Mouse (Mus musculus): ENCODE data around the gene Nfatc2. TPM values are rescaled to one million over a fixed set of nuclear protein-coding genes. Genes with fewer than 3 reads are reported as not detected.

The Nfatc2 gene
- polyA plus RNA-seq, 1 experiment from 2014 or later, result 1.9 TPM

GRCm38 (mm10) chr2:168626385-168626784 lies 24.9 kb upstream of the Nfatc2 start:
- Histone ChIP-seq H3K9ac (replicated peaks) (no peak overlapping the region; the same call in 1 of the 2 replicates), H3K4me1 (peaks cover 19% of the 10 kb centered on the region), H3K27ac (replicated peaks) (peak overlapping the region; percentile 82), H3K27me3 (no peaks in the 10 kb centered on the region), H3K36me3 (no peaks in the 10 kb centered on the region), H3K9me3 (no peaks in the 10 kb centered on the region), H3K4me3 (no peak overlapping the region), H3K4me2 (replicated peaks) (no peak overlapping the region)
- ATAC-seq (replicated peaks), result peak; percentile 85
- 19% methylated on average over 9 of the region's 9 CpGs for WGBS

- Histone ChIP-seq H3K27ac (replicated peaks) (no peak overlapping the region), H3K9me3 (no peaks in the 10 kb centered on the region), H3K36me3 (no peaks in the 10 kb centered on the region), H3K9ac (replicated peaks) (no peak overlapping the region), H3K4me3 (no peak overlapping the region), H3K27me3 (no peaks in the 10 kb centered on the region), H3K4me2 (replicated peaks) (no peak overlapping the region), H3K4me1 (peaks cover 19% of the 10 kb centered on the region)
- no peak for ATAC-seq (replicated peaks)
- WGBS, result 78% methylated on average over 4 of the region's 4 CpGs
Observed at GRCm38 (mm10) chr2:168625091-168625490, 23.6 kb upstream of the Nfatc2 start.

GRCm38 (mm10) chr2:168621111-168621802 lies 19.8 kb upstream of the Nfatc2 start:
- Histone ChIP-seq H3K27ac (replicated peaks) (no peak overlapping the region), H3K9ac (replicated peaks) (no peak overlapping the region), H3K4me3 (no peak overlapping the region), H3K27me3 (no peaks in the 10 kb centered on the region), H3K9me3 (no peaks in the 10 kb centered on the region), H3K4me1 (peaks cover 6% of the 10 kb centered on the region), H3K36me3 (no peaks in the 10 kb centered on the region), H3K4me2 (replicated peaks) (no peak overlapping the region)
- WGBS, result 79% methylated on average over 11 of the region's 11 CpGs
- ATAC-seq (replicated peaks), result no peak

GRCm38 (mm10) chr2:168618205-168618717 lies 16.8 kb upstream of the Nfatc2 start:
- 72% methylated on average over 15 of the region's 15 CpGs for whole genome bisulfite sequencing
- H3K27ac ChIP-seq (replicated peaks), result no peak overlapping the region

GRCm38 (mm10) chr2:168615160-168615559 lies 13.7 kb upstream of the Nfatc2 start:
- no peak overlapping the region for H3K9ac ChIP-seq (replicated peaks)

More at GRCm38 (mm10) chr2:168618205-168618717, 16.8 kb upstream of the Nfatc2 start:
- no peaks in the 10 kb centered on the region for H3K27me3 ChIP-seq
- H3K4me3 ChIP-seq, result no peak overlapping the region
- no peaks in the 10 kb centered on the region for H3K4me1 ChIP-seq
- H3K36me3 ChIP-seq, result no peaks in the 10 kb centered on the region
- no peak for ATAC-seq (replicated peaks)
- H3K4me2 ChIP-seq (replicated peaks), result no peak overlapping the region
- no peaks in the 10 kb centered on the region for H3K9me3 ChIP-seq
- H3K9ac ChIP-seq (replicated peaks), result no peak overlapping the region

GRCm38 (mm10) chr2:168614170-168614872 lies 12.9 kb upstream of the Nfatc2 start:
- Histone ChIP-seq H3K4me2 (replicated peaks) (no peak overlapping the region), H3K4me3 (no peak overlapping the region), H3K36me3 (no peaks in the 10 kb centered on the region), H3K4me1 (peaks cover 7% of the 10 kb centered on the region; the same call in 1 of the 2 replicates), H3K27me3 (no peaks in the 10 kb centered on the region), H3K27ac (replicated peaks) (no peak overlapping the region), H3K9ac (replicated peaks) (no peak overlapping the region), H3K9me3 (no peaks in the 10 kb centered on the region)
- no peak for ATAC-seq (replicated peaks)
- WGBS, result 75% methylated on average over 18 of the region's 18 CpGs

More at GRCm38 (mm10) chr2:168615160-168615559, 13.7 kb upstream of the Nfatc2 start:
- Histone ChIP-seq H3K27me3 (no peaks in the 10 kb centered on the region), H3K27ac (replicated peaks) (no peak overlapping the region), H3K4me1 (no peaks in the 10 kb centered on the region), H3K9me3 (no peaks in the 10 kb centered on the region), H3K4me3 (no peak overlapping the region), H3K4me2 (replicated peaks) (no peak overlapping the region), H3K36me3 (no peaks in the 10 kb centered on the region)
- WGBS, result 84% methylated on average over 3 of the region's 3 CpGs
- ATAC-seq (replicated peaks), result no peak

- H3K27me3 ChIP-seq, result no peaks in the 10 kb centered on the region
- peaks cover 7% of the 10 kb centered on the region; the same call in 1 of the 2 replicates for H3K4me1 ChIP-seq
- H3K9me3 ChIP-seq, result no peaks in the 10 kb centered on the region
- no peak for ATAC-seq (replicated peaks)
- H3K4me3 ChIP-seq, result no peak overlapping the region
- 59% methylated on average over 13 of the region's 13 CpGs for WGBS
- H3K4me2 ChIP-seq (replicated peaks), result no peak overlapping the region
- H3K27ac ChIP-seq (replicated peaks), result no peak overlapping the region
- H3K9ac ChIP-seq (replicated peaks), result no peak overlapping the region
- no peaks in the 10 kb centered on the region for H3K36me3 ChIP-seq
Observed at GRCm38 (mm10) chr2:168613092-168613880, 11.8 kb upstream of the Nfatc2 start.

GRCm38 (mm10) chr2:168610941-168611340 lies 9.5 kb upstream of the Nfatc2 start:
- H3K9ac ChIP-seq (replicated peaks), result no peak overlapping the region
- H3K27me3 ChIP-seq, result no peaks in the 10 kb centered on the region
- H3K4me3 ChIP-seq, result no peak overlapping the region
- peaks cover 7% of the 10 kb centered on the region; the same call in 1 of the 2 replicates for H3K4me1 ChIP-seq
- H3K27ac ChIP-seq (replicated peaks), result no peak overlapping the region
- 86% methylated on average over 3 of the region's 3 CpGs for WGBS
- no peaks in the 10 kb centered on the region for H3K36me3 ChIP-seq
- no peaks in the 10 kb centered on the region for H3K9me3 ChIP-seq
- ATAC-seq (replicated peaks), result no peak
- no peak overlapping the region for H3K4me2 ChIP-seq (replicated peaks)

GRCm38 (mm10) chr2:168609653-168610248 lies 8.3 kb upstream of the Nfatc2 start:
- Histone ChIP-seq H3K27me3 (no peaks in the 10 kb centered on the region), H3K36me3 (no peaks in the 10 kb centered on the region), H3K4me1 (peaks cover 7% of the 10 kb centered on the region; the same call in 1 of the 2 replicates), H3K9me3 (no peaks in the 10 kb centered on the region), H3K4me2 (replicated peaks) (no peak overlapping the region), H3K27ac (replicated peaks) (no peak overlapping the region), H3K9ac (replicated peaks) (no peak overlapping the region), H3K4me3 (no peak overlapping the region)
- no peak for ATAC-seq (replicated peaks)
- WGBS, result 36% methylated on average over 6 of the region's 6 CpGs

GRCm38 (mm10) chr2:168608125-168608564 lies 6.7 kb upstream of the Nfatc2 start:
- peaks cover 7% of the 10 kb centered on the region; the same call in 1 of the 2 replicates for H3K4me1 ChIP-seq
- no peaks in the 10 kb centered on the region for H3K9me3 ChIP-seq
- H3K4me2 ChIP-seq (replicated peaks), result no peak overlapping the region
- peaks cover 6% of the 10 kb centered on the region; the same call in 1 of the 2 replicates for H3K27me3 ChIP-seq
- no peak for ATAC-seq (replicated peaks)
- 65% methylated on average over 9 of the region's 9 CpGs for WGBS
- no peak overlapping the region for H3K9ac ChIP-seq (replicated peaks)
- H3K36me3 ChIP-seq, result no peaks in the 10 kb centered on the region
- H3K27ac ChIP-seq (replicated peaks), result no peak overlapping the region
- no peak overlapping the region for H3K4me3 ChIP-seq

GRCm38 (mm10) chr2:168604655-168605070 lies 3.2 kb upstream of the Nfatc2 start:
- H3K36me3 ChIP-seq, result no peaks in the 10 kb centered on the region
- ATAC-seq (replicated peaks), result no peak

More at GRCm38 (mm10) chr2:168604655-168605070, 3.2 kb upstream of the Nfatc2 start:
- no peak overlapping the region for H3K27ac ChIP-seq (replicated peaks)
- WGBS, result 48% methylated on average over 16 of the region's 16 CpGs
- peaks cover 20% of the 10 kb centered on the region for H3K27me3 ChIP-seq
- H3K9ac ChIP-seq (replicated peaks), result no peak overlapping the region
- H3K4me2 ChIP-seq (replicated peaks), result no peak overlapping the region
- H3K9me3 ChIP-seq, result no peaks in the 10 kb centered on the region
- H3K4me1 ChIP-seq, result peaks cover 31% of the 10 kb centered on the region
- no peak overlapping the region for H3K4me3 ChIP-seq

Measured in forebrain, embryonic 15.5 days (tissue).